Mouse (Mus musculus): ENCODE data around the gene Aebp1. TPM values are rescaled to one million over a fixed set of nuclear protein-coding genes. Genes with fewer than 3 reads are reported as not detected.

Aebp1 gene
- total RNA-seq (2014; fragmentation: Nextera tagmentation) (not detected in 2 replicates), total RNA-seq (2017) (0.17 TPM in 1 of 2 replicates, not detected in the other), polyA plus RNA-seq (2012) (not detected in 2 replicates)

DNA sequence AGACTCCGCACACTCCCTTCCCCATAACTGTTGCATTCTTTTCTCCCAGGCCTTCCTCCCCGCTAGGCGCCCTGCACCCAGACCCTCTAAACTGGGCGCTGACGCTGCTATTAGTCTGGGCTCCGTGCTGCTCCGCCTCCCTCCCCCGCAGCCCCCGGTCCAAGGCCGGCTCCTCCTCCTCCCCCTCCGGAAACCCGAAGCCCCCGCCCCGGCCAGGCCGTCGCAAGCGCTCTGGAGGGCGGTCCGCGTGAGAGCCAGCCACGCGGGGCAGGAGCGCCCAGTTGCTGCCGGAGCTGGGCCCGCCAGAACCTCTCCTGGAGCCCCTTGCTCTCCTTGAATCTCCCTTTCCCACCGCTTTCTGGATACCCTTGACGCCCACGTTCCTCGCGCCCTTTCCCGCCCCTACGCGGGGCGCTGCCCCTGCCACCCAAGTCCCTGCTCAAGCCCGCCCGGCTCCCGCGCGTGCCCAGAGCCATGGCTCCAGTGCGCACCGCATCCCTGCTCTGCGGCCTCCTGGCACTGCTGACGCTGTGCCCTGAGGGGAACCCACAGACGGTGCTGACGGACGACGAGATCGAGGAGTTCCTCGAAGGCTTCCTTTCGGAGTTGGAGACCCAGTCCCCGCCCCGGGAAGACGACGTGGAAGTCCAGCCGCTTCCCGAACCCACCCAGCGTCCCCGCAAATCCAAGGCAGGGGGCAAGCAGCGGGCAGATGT is at the start of gene Aebp1:
TSS of gene Aebp1 (plus strand) at position 270 of the 716 bp plus-strand sequence.
- DNase-seq (ENCODE audit: low spot score): no peak
- no peak for ATAC-seq (ENCODE audit: extremely low read depth, insufficient number of reproducible peaks, low FRiP score, poor library complexity, severe bottlenecking)
- no peak for TF ChIP-seq TAL1 (conservative IDR thresholded peaks at IDR 0.05; ENCODE audit: low read depth, low read length)
- TF ChIP-seq CTCF (IDR thresholded peaks at IDR 0.05; ENCODE audit: low read depth, low read length): no peak
- no peak for TF ChIP-seq GATA2 (IDR thresholded peaks at IDR 0.05; ENCODE audit: borderline replicate concordance, low read depth, low read length)
- TF ChIP-seq POLR2AphosphoS5 (IDR thresholded peaks at IDR 0.05; ENCODE audit: insufficient replicate concordance, low read depth, low read length): no peak
- TF ChIP-seq GATA1 (IDR thresholded peaks at IDR 0.05; ENCODE audit: borderline replicate concordance, low read length): no peak
- H3K4me3 ChIP-seq (ENCODE audit: low read depth, low read length): no peak within 1 kb of the TSS
- H3K27me3 ChIP-seq (ENCODE audit: insufficient read depth, low read length): peaks cover 58% of the 10 kb centered on the region
- peaks cover 8% of the 10 kb centered on the region for H3K4me1 ChIP-seq (ENCODE audit: insufficient read depth, low read depth, low read length)
- H3K36me3 ChIP-seq (replicated peaks): no peaks in the 10 kb centered on the region
- H3K9me3 ChIP-seq (replicated peaks): peaks cover 3% of the 10 kb centered on the region; the same call in 1 of the 2 replicates

DNA sequence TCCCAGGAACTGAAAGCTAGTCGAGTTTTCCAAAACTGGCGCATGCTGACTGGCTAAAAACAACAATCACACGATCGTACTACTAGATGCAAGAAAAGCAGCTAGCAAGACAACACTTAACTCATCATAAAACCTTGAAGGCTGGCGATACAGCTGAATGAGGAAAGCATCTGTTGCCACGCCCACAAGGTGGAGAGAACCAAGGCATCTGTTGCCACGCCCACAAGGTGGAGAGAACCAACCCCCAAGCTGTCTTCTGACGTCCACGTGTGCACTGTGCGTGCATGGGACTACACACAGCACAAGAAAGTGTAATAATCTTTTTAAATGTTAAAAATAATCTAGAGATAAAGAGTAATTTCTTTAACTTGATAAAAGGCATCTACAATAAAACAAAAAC is 48.4 kb upstream of the Aebp1 start:
- Histone ChIP-seq H3K27me3 (ENCODE audit: insufficient read depth, low read length) (peaks cover 11% of the 10 kb centered on the region), H3K4me1 (ENCODE audit: insufficient read depth, low read depth, low read length) (peaks cover 6% of the 10 kb centered on the region; the same call in 1 of the 2 replicates), H3K4me3 (ENCODE audit: low read depth, low read length) (no peak overlapping the region), H3K36me3 (replicated peaks) (no peaks in the 10 kb centered on the region), H3K9me3 (replicated peaks) (0 out of 2 replicates have a peak, but pooled peaks cover 3% of the 10 kb centered on the region)
- DNase-seq (ENCODE audit: low spot score): no peak
- ATAC-seq (ENCODE audit: extremely low read depth, insufficient number of reproducible peaks, low FRiP score, poor library complexity, severe bottlenecking): no peak
- TF ChIP-seq CTCF (IDR thresholded peaks at IDR 0.05; ENCODE audit: low read depth, low read length): no peak
- TF ChIP-seq GATA1 (IDR thresholded peaks at IDR 0.05; ENCODE audit: borderline replicate concordance, low read length): no peak
- no peak for TF ChIP-seq GATA2 (IDR thresholded peaks at IDR 0.05; ENCODE audit: borderline replicate concordance, low read depth, low read length)
- no peak for TF ChIP-seq TAL1 (conservative IDR thresholded peaks at IDR 0.05; ENCODE audit: low read depth, low read length)
- TF ChIP-seq POLR2AphosphoS5 (IDR thresholded peaks at IDR 0.05; ENCODE audit: insufficient replicate concordance, low read depth, low read length): no peak

DNA sequence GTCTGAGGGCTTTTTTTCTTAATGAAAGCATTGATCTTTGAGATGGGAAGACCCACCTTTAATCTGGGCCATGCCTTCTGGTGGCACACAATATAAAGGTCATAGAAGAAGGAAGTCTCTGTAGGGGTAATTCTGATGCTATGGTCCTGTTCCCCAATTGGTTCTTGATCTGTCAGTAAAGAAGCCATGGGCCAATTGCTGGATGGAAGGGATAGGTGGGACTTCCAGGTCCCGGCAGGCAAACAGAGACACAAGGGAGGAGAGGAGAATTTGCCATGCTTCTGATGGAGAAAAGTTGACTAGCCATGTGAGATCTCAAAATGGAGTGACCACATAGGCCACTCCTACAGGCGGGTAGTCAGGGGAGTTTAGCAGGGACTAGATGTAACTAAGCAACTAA is 42.5 kb upstream of the Aebp1 start:
- ATAC-seq (ENCODE audit: extremely low read depth, insufficient number of reproducible peaks, low FRiP score, poor library complexity, severe bottlenecking) (no peak), DNase-seq (ENCODE audit: low spot score) (no peak)
- 0 out of 2 replicates have a peak, but pooled peaks cover 3% of the 10 kb centered on the region for H3K9me3 ChIP-seq (replicated peaks)
- H3K27me3 ChIP-seq (ENCODE audit: insufficient read depth, low read length): peaks cover 11% of the 10 kb centered on the region
- H3K4me3 ChIP-seq (ENCODE audit: low read depth, low read length): no peak overlapping the region
- no peaks in the 10 kb centered on the region for H3K4me1 ChIP-seq (ENCODE audit: insufficient read depth, low read depth, low read length)
- TF ChIP-seq POLR2AphosphoS5 (IDR thresholded peaks at IDR 0.05; ENCODE audit: insufficient replicate concordance, low read depth, low read length) (no peak), GATA2 (IDR thresholded peaks at IDR 0.05; ENCODE audit: borderline replicate concordance, low read depth, low read length) (no peak), CTCF (IDR thresholded peaks at IDR 0.05; ENCODE audit: low read depth, low read length) (no peak), TAL1 (conservative IDR thresholded peaks at IDR 0.05; ENCODE audit: low read depth, low read length) (no peak), GATA1 (IDR thresholded peaks at IDR 0.05; ENCODE audit: borderline replicate concordance, low read length) (no peak)
- H3K36me3 ChIP-seq (replicated peaks): no peaks in the 10 kb centered on the region

DNA sequence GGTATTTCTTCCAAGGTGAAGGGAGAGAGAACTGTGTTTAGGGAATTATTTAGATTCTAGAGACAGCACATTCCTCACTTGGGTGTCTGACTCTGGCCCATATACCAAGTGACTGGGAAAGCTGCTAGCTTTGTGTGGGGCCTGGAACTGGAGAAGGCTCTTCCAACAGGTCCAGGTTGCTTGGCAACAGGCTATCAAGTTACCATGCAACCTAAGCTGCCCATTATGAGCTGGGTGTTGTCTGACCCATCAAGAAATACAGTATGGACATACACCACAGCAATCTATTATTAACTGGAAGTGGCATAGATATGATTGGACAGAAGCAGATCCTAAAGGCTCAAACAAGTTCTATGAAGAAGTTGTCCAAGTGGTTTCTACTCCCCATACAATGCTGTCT is 36.3 kb upstream of the Aebp1 start:
- Histone ChIP-seq H3K36me3 (replicated peaks) (peaks cover 36% of the 10 kb centered on the region), H3K9me3 (replicated peaks) (no peaks in the 10 kb centered on the region), H3K4me3 (ENCODE audit: low read depth, low read length) (no peak overlapping the region), H3K27me3 (ENCODE audit: insufficient read depth, low read length) (no peaks in the 10 kb centered on the region), H3K4me1 (ENCODE audit: insufficient read depth, low read depth, low read length) (peaks cover 23% of the 10 kb centered on the region)
- DNase-seq (ENCODE audit: low spot score): no peak
- no peak for ATAC-seq (ENCODE audit: extremely low read depth, insufficient number of reproducible peaks, low FRiP score, poor library complexity, severe bottlenecking)
- TF ChIP-seq POLR2AphosphoS5 (IDR thresholded peaks at IDR 0.05; ENCODE audit: insufficient replicate concordance, low read depth, low read length) (no peak), TAL1 (conservative IDR thresholded peaks at IDR 0.05; ENCODE audit: low read depth, low read length) (no peak), CTCF (IDR thresholded peaks at IDR 0.05; ENCODE audit: low read depth, low read length) (no peak), GATA1 (IDR thresholded peaks at IDR 0.05; ENCODE audit: borderline replicate concordance, low read length) (no peak), GATA2 (IDR thresholded peaks at IDR 0.05; ENCODE audit: borderline replicate concordance, low read depth, low read length) (no peak)

DNA sequence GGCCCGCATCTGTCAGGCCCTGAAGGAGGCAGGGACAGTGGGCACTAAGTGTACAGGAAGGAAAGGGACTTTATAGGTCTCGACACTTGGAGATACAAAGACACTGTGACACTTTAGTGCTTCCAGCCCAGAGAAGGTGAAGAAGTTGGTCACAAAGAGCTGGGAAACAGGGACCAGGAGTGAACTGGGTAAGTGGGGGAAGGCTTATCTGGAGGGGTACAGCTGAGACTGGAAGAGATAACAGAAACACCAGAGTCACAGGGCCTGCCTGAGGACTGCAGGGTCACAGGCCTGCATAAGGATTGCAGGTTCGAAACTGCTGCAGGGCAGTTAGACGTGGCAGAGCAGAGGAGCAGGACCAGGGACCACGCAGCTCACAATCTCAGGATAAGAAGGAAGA is 33.8 kb upstream of the Aebp1 start:
- ATAC-seq (ENCODE audit: extremely low read depth, insufficient number of reproducible peaks, low FRiP score, poor library complexity, severe bottlenecking) (peak; percentile 45), DNase-seq (ENCODE audit: low spot score) (no peak)
- H3K9me3 ChIP-seq (replicated peaks): no peaks in the 10 kb centered on the region
- no peaks in the 10 kb centered on the region for H3K27me3 ChIP-seq (ENCODE audit: insufficient read depth, low read length)
- peaks cover 61% of the 10 kb centered on the region for H3K36me3 ChIP-seq (replicated peaks)
- no peak for TF ChIP-seq POLR2AphosphoS5 (IDR thresholded peaks at IDR 0.05; ENCODE audit: insufficient replicate concordance, low read depth, low read length)
- TF ChIP-seq GATA1 (IDR thresholded peaks at IDR 0.05; ENCODE audit: borderline replicate concordance, low read length): no peak
- no peak for TF ChIP-seq CTCF (IDR thresholded peaks at IDR 0.05; ENCODE audit: low read depth, low read length)
- no peak for TF ChIP-seq TAL1 (conservative IDR thresholded peaks at IDR 0.05; ENCODE audit: low read depth, low read length)
- no peak for TF ChIP-seq GATA2 (IDR thresholded peaks at IDR 0.05; ENCODE audit: borderline replicate concordance, low read depth, low read length)
- H3K4me1 ChIP-seq (ENCODE audit: insufficient read depth, low read depth, low read length): peaks cover 26% of the 10 kb centered on the region
- no peak overlapping the region for H3K4me3 ChIP-seq (ENCODE audit: low read depth, low read length)

DNA sequence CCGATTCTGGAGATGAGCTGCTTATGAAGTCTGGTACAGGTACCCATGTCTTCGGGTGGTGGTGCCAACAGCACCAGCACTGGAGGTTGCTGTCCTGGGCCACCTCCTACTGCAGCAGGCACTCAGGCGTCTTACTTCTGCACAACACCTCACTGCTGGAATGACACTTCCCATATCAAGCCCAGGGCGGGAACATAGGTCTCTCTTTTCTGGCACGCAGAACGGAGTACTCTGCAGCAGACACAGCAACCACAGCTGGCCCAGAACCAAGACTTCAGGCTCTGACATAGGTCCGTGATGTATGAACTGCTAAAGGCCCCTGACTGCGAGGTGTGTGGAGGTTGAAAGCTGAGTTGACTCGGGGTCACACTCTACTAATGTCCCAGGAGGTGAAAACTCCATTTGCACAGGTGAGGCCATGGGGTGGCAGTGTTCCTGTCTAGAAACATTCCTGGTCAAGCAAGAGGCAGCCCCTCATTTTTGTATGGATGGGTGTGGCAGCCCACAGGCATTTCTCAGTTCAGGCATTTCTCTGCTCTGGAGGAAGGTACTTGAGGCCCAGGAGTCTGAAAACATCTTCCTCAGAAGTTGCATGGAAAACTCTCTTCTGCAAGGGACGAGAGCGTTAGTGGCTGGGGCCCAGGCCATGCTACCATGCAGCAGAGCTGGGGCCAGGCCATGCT is 33.1 kb upstream of the Aebp1 start:
- H3K9me3 ChIP-seq (replicated peaks): no peaks in the 10 kb centered on the region
- H3K4me1 ChIP-seq (ENCODE audit: insufficient read depth, low read depth, low read length): peaks cover 26% of the 10 kb centered on the region
- peaks cover 67% of the 10 kb centered on the region for H3K36me3 ChIP-seq (replicated peaks)
- ATAC-seq (ENCODE audit: extremely low read depth, insufficient number of reproducible peaks, low FRiP score, poor library complexity, severe bottlenecking) (no peak), DNase-seq (ENCODE audit: low spot score) (no peak)
- no peaks in the 10 kb centered on the region for H3K27me3 ChIP-seq (ENCODE audit: insufficient read depth, low read length)
- no peak overlapping the region for H3K4me3 ChIP-seq (ENCODE audit: low read depth, low read length)
- TF ChIP-seq GATA2 (IDR thresholded peaks at IDR 0.05; ENCODE audit: borderline replicate concordance, low read depth, low read length) (no peak), CTCF (IDR thresholded peaks at IDR 0.05; ENCODE audit: low read depth, low read length) (no peak), GATA1 (IDR thresholded peaks at IDR 0.05; ENCODE audit: borderline replicate concordance, low read length) (no peak), POLR2AphosphoS5 (IDR thresholded peaks at IDR 0.05; ENCODE audit: insufficient replicate concordance, low read depth, low read length) (no peak), TAL1 (conservative IDR thresholded peaks at IDR 0.05; ENCODE audit: low read depth, low read length) (no peak)

Data from G1E (cell line).